Mouse (Mus musculus): Measurements from ENCODE around the gene Ankrd33.
A peak's percentile ranks its signal among the peaks of the same experiment; 100 is the strongest.

Ankrd33 gene

DNA sequence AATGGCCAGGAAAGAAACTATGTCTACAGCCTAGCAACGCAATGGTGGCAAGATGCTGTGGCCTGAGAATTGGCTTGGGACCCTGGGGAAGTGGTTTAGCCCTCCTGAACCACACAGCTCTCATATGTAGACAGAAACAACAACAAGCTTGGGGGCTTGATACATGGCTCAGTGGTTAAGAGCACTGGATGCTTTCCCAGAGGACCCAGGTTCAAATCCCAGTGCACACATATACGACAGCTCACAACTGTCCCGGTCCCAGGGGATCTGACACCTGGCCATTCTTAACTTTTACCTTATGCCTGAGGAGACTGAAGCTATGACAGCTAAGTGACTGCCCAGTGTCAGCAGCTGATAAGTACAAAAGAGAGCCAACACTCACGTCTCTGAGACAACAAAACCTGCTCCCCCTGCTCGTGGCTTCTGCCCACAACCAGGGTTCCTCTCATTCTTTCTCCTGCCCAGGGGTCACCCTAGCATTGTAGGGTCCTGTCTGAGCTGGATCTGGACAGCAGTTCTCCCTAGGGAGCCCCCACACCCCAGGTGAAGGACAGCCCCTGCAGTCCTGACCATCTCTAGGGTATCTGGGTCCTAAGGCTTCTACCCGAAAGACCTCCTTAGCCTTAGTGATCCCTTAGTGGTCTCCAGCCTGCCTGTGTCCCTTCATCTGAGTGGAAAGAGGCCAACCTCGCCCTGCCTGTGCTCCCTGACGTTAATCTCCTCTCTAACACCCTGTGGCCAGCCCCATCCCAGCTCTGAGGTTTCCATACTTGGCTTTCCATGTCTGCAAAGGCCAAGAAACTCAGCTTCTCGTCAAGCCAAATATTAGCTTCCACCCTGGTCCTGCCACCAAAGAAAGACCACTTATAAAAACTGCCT lies 6.1 kb downstream of the Ankrd33 start:
- DNase-seq (ENCODE audit: inconsistent age in 2 of 2, low spot score in 1 of 2): no peak

- DNase-seq (ENCODE audit: inconsistent age in 2 of 2, low spot score in 1 of 2): peak in 1 of 2 experiments; percentile 73
Observed at GRCm38 (mm10) chr15:101122290-101122589, 6.7 kb downstream of the Ankrd33 start.

GRCm38 (mm10) chr15:101123202-101123601 lies 7.6 kb downstream of the Ankrd33 start:
- peak in 1 of 2 experiments; percentile 57 for DNase-seq (ENCODE audit: inconsistent age in 2 of 2, low spot score in 1 of 2)

- DNase-seq (ENCODE audit: inconsistent age in 2 of 2, low spot score in 1 of 2): no peak
Observed at GRCm38 (mm10) chr15:101125561-101125960, 10.0 kb downstream of the Ankrd33 start.

DNA sequence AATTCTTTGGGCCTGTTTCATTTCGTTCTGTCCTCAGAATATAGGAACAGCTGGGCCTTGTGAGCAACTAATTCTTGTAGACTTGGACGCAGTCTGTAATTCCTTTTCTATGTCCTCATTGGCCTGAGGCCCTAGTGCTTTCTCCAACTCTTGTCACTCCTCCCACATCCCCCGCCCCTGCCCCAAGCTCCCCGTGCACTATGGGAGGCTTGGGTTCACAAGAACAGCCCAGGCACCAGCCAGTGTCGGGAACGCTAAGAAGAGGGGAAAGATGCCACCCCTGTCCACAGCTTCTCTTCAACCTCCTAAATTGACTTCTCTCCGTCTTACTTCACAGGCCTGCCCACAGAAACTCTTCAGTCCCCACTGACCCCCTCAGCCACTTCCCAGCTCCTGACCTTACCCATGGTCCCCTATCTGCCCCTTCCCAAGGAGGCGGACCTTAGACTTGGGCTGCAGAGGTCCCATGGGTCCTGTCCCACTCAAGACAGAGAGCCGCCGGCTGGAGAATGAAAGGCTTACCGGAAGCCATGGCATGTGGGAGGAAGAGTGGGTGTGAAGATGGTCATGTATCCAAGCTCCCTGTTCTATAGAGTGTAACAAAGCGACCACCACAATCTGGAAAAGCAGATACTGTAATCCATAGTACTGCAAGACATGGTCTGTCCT lies 11.5 kb downstream of the Ankrd33 start:
- DNase-seq (ENCODE audit: inconsistent age in 2 of 2, low spot score in 1 of 2): no peak

DNA sequence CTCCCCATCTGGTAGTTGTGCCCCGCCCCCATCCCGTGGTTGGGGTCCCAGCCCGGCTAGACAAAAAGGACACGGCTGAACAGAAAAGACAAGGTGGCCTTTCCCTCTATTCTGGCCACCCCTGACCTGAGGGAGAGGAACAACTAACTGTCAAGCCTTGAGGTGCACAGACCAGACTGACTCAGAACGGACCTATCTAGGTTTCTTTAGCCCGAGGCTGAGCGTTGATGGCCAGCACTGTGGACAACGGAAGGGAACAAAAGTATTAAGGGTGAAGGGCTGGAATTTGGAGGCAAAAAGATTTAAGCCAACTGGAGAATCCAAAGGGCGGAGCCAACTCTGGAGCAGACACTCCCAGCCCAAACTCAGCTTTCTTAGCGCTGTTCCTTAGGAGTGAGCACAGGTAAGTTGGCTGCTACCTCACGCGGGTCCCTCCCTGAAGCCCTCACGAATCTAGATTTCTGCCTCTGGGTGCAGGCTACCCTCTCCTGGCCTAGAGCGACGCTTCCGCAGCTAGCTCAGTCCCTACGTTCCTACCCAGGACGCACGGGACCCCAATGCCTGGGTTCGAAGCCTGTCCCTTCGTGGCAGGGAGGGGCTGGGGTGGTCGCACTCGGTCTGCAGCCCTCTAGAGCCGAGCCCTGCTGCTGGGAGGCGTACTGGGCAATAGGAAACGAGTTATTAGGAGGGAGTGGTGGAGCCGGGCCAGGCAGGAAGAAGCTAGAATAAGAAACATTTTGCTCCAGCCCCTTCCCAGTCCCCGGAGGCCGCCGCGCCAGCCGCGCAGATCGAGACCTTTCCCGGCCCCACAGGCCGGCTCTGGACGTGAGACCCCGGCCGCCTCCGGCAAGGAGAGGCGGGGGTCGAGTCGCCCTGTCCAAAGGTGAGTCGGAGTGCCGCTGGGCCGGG lies 12.9 kb downstream of the Ankrd33 start, which contains the start of gene Acvrl1:
Gene Acvrl1, plus strand, starts transcription at position 342 of the 909 bp plus-strand sequence.
- DNase-seq (ENCODE audit: inconsistent age in 2 of 2, low spot score in 1 of 2): peak; percentile 45 to 74

- DNase-seq (ENCODE audit: inconsistent age in 2 of 2, low spot score in 1 of 2): no peak
Observed at GRCm38 (mm10) chr15:101129412-101129811, 13.9 kb downstream of the Ankrd33 start.

GRCm38 (mm10) chr15:101131498-101131897 lies 15.9 kb downstream of the Ankrd33 start:
- no peak for DNase-seq (ENCODE audit: inconsistent age in 2 of 2, low spot score in 1 of 2)

- no peak for DNase-seq (ENCODE audit: inconsistent age in 2 of 2, low spot score in 1 of 2)
Observed at GRCm38 (mm10) chr15:101132041-101132440, 16.5 kb downstream of the Ankrd33 start.

DNA sequence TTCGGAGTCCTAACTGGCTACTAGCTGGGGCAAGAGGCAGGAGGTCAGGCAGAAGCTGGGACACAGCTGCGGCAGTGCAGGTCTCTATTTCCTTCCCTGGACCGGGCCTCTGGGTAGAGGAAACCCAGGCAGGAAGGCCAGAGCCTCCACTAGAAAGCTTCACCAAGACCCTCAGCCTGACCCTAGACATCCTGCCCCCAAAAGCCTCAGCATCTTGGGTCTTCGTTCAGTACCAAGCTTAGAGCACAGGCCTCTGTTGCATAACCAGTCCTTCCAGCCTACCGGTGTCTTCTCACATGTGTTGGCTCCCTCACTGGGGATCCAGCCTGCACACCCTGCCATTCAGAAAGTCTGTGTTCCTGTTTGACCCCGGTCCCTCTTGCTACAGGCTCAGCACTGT lies 17.2 kb downstream of the Ankrd33 start:
- DNase-seq (ENCODE audit: inconsistent age in 2 of 2, low spot score in 1 of 2): no peak

- peak in 1 of 2 experiments; percentile 59 for DNase-seq (ENCODE audit: inconsistent age in 2 of 2, low spot score in 1 of 2)
Observed at GRCm38 (mm10) chr15:101133993-101134704, 18.6 kb downstream of the Ankrd33 start.

DNA sequence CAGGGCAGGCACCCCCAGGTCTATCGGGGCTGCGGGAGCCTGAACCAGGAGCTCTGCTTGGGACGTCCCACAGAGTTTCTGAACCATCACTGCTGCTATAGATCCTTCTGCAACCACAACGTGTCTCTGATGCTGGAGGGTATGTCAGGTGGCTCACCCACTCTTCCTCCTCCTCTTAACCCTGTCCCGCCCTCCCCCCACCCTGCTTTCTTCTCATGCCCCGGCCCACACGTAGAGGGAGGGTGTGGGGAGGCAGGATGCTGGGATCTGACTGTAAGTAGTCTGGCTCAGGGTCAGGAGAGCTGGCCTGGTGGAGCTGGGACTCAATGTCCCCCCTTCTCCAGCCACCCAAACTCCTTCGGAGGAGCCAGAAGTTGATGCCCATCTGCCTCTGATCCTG lies 19.9 kb downstream of the Ankrd33 start:
- no peak for DNase-seq (ENCODE audit: inconsistent age in 2 of 2, low spot score in 1 of 2)

DNA sequence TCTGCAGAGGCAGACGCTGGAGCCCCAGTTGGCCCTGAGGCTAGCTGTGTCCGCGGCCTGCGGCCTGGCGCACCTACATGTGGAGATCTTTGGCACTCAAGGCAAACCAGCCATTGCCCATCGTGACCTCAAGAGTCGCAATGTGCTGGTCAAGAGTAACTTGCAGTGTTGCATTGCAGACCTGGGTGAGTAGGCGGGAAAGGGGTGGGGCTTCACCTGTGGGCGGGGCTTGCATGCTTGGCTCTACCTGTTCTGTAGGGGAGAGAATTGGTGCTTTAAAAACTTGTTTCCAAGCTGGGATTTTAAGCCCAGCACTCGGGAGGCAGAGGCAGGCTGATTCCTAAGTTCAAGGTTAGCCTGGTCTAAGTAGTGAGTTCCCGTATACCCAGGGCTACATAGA lies 21.9 kb downstream of the Ankrd33 start:
- DNase-seq (ENCODE audit: inconsistent age in 2 of 2, low spot score in 1 of 2): no peak

- DNase-seq (ENCODE audit: inconsistent age in 2 of 2, low spot score in 1 of 2): no peak
Observed at GRCm38 (mm10) chr15:101138675-101139074, 23.1 kb downstream of the Ankrd33 start.

DNA sequence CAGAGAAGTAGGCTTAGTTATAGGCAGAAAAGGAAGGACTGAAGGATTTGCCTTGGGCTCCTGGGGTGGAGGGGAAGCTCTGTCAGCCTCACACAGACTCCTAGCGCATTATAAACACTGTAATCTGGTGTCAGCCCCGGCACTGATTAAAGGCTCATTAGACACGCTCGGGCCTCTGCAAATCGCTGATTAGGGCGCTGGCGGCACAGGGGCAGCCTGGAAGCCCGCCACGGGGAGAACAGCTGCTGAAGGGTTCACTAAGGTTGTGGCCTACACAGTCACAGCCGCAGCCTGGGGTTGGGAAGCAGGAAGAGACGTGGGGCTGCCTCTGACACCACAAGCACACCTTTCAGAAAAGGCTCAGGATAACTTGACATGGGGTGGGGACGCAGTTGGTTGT lies 24.3 kb downstream of the Ankrd33 start:
- DNase-seq (ENCODE audit: inconsistent age in 2 of 2, low spot score in 1 of 2): no peak

DNA sequence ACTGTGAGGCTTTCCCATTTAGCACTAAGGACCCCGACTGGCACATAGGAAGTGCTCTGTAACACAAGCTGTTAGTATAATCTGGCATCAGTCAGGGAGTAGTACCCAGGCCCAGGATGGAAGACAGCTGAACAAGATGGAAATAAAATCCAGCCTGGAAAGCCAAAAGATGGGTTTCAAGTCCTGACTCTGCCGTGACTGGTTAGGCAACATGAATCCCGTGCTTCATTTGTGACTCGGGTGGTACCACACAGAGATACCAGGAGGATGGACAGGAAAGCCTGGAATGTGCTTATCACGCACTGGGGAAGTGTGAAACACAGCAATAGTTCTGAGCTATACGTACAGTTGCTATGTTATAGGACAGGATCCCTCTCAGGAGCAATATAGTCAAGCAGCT lies 25.0 kb downstream of the Ankrd33 start:
- no peak for DNase-seq (ENCODE audit: inconsistent age in 2 of 2, low spot score in 1 of 2)

GRCm38 (mm10) chr15:101141061-101141541 lies 25.5 kb downstream of the Ankrd33 start:
- peak; percentile 60 to 83 for DNase-seq (ENCODE audit: inconsistent age in 2 of 2, low spot score in 1 of 2)

GRCm38 (mm10) chr15:101142672-101143071 lies 27.1 kb downstream of the Ankrd33 start:
- DNase-seq (ENCODE audit: inconsistent age in 2 of 2, low spot score in 1 of 2): peak in 1 of 2 experiments; percentile 39

DNA sequence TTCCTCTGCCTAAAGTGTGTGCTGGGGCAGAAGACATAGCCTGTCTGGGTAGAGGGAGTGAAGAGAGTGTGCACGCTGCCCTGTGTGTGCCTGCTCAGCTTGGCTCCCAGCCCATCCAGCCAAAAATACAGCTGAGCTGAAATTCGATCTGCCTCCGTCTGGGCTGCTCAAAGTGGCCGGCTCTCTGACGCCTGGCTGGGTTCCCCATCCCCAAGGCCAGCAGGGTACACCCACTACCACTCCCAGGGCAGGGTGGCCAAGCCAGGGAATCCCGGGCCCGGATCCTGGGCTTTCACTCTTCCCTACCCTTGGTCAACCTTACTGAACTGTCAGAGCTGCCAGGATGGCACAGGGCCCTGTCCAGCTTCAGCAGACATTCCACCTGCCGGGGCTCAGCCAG lies 27.9 kb downstream of the Ankrd33 start:
- peak; percentile 65 to 75 for DNase-seq (ENCODE audit: inconsistent age in 2 of 2, low spot score in 1 of 2)

DNA sequence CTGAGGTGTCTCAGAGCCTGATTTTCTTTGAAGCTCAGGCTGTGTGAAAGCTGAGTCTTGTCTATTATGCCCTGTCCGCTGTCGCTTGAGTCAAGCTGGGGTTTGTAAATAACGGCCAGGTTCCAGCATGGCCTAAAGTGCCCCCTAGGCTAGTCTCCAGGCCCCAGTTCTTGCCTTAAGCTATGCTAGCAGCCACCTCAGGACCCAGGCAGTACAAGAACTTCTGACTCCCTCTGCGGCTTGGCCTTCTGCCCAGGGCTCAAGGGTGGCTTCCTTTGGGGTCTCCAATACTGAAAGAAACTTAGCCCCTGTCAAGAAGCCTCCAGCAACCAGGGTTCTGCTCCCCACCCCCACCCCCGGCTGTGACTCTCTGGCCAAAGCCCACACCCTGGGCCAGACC lies 28.6 kb downstream of the Ankrd33 start:
- DNase-seq (ENCODE audit: inconsistent age in 2 of 2, low spot score in 1 of 2): peak in 1 of 2 experiments; percentile 44

Measured in adrenal gland, adult (tissue).